8 mouse cellular contexts compared by ENCODE assay signal in genomic region chr2:32175051-32175466, GRCm38 (mm10). TPM values are rescaled to one million over a fixed set of nuclear protein-coding genes. Genes with fewer than 3 reads are reported as not detected.
A peak's percentile ranks its signal among the peaks of the same experiment; 100 is the strongest.
DNase-seq lines count a peak whose midpoint lies in the region; ATAC-seq lines count a peak whose summit lies in the region.

No protein-coding gene starts in this region.

- ATAC-seq in heart, embryonic 13.5 days (ENCODE audit: extremely low read depth, insufficient number of reproducible peaks, low FRiP score, low TSS enrichment) = no peak
- ATAC-seq in midbrain, embryonic 13.5 days = peak; percentile 69
- ATAC-seq in megakaryocyte-erythroid progenitor cell, adult 5-6 weeks (replicated peaks; ENCODE audit: low FRiP score, low TSS enrichment, poor library complexity, severe bottlenecking) = no peak

- no peaks in the 10 kb centered on the region for H3K27me3 ChIP-seq in heart, embryonic 10.5 days (ENCODE audit: insufficient read depth, poor library complexity, severe bottlenecking)
- no peaks in the 10 kb centered on the region for H3K27me3 ChIP-seq in heart, embryonic 13.5 days (replicated peaks)
- no peaks in the 10 kb centered on the region for H3K27me3 ChIP-seq in midbrain, embryonic 13.5 days

- peak overlapping the region; percentile 53 for H3K4me2 ChIP-seq in heart, embryonic 13.5 days
- H3K4me2 ChIP-seq in midbrain, embryonic 13.5 days (replicated peaks) = peak overlapping the region; percentile 51

- H3K9me3 ChIP-seq in heart, embryonic 10.5 days = no peaks in the 10 kb centered on the region
- H3K9me3 ChIP-seq in heart, embryonic 13.5 days = no peaks in the 10 kb centered on the region
- no peaks in the 10 kb centered on the region for H3K9me3 ChIP-seq in midbrain, embryonic 13.5 days

- peaks cover 85% of the 10 kb centered on the region for H3K4me1 ChIP-seq in heart, embryonic 10.5 days
- peaks cover 93% of the 10 kb centered on the region for H3K4me1 ChIP-seq in heart, embryonic 13.5 days
- peaks cover 86% of the 10 kb centered on the region for H3K4me1 ChIP-seq in midbrain, embryonic 13.5 days (replicated peaks)

- peak overlapping the region; percentile 73 for H3K9ac ChIP-seq in heart, embryonic 13.5 days
- peak overlapping the region; percentile 50 for H3K9ac ChIP-seq in midbrain, embryonic 13.5 days (replicated peaks)

- H3K4me3 ChIP-seq in heart, embryonic 10.5 days = peak overlapping the region; percentile 39; the same call in 1 of the 2 replicates
- H3K4me3 ChIP-seq in heart, embryonic 13.5 days = peak overlapping the region; percentile 3
- 0 out of 2 replicates have a peak overlapping the region, but pooled peaks have one; percentile 2 for H3K4me3 ChIP-seq in midbrain, embryonic 13.5 days (replicated peaks)

- peaks cover 4% of the 10 kb centered on the region for H3K36me3 ChIP-seq in heart, embryonic 10.5 days
- no peaks in the 10 kb centered on the region for H3K36me3 ChIP-seq in heart, embryonic 13.5 days
- H3K36me3 ChIP-seq in midbrain, embryonic 13.5 days = no peaks in the 10 kb centered on the region

- WGBS in heart, embryonic 10.5 days = 26% methylated on average over 7 of the region's 7 CpGs
- WGBS in heart, embryonic 13.5 days = 30% methylated on average over 7 of the region's 7 CpGs
- WGBS in midbrain, embryonic 13.5 days = 20% methylated on average over 7 of the region's 7 CpGs

- H3K27ac ChIP-seq in heart, embryonic 10.5 days = peak overlapping the region; percentile 86
- peak overlapping the region; percentile 96 for H3K27ac ChIP-seq in heart, embryonic 13.5 days (replicated peaks)
- peak overlapping the region; percentile 95 for H3K27ac ChIP-seq in midbrain, embryonic 13.5 days

- DNase-seq in heart, embryonic 10.5 days (ENCODE audit: low spot score) = no peak
- DNase-seq in heart, adult 9 months (ENCODE audit: low spot score in 2 of 2) = no peak
- DNase-seq in cerebellum, postnatal 10 days = peak; percentile 83 to 84
- peak; percentile 86 for DNase-seq in layer of hippocampus, adult 9-11 months
- peak; percentile 69 for DNase-seq in thymus, postnatal 14 days

RNA-seq across cellular contexts. Expression of gene Prrc2b, which starts 24.2 kb away (rescaled TPM):
- 44.1 and 54.6 TPM in 2 replicates for polyA plus RNA-seq in heart, embryonic 10.5 days (2016; fragmentation: Nextera tagmentation; extraction: Ambion mirVana)
- 24.5 and 25.1 TPM in 2 replicates for polyA plus RNA-seq in heart, embryonic 13.5 days (2015; fragmentation: Nextera tagmentation; extraction: Ambion mirVana)
- polyA plus RNA-seq in midbrain, embryonic 13.5 days (2015; fragmentation: Nextera tagmentation; extraction: Ambion mirVana) = 68.4 and 77.5 TPM in 2 replicates
- total RNA-seq in megakaryocyte-erythroid progenitor cell, adult 5-6 weeks (2014; fragmentation: Nextera tagmentation) = 58.3 and 63.5 TPM in 2 replicates
- total RNA-seq in megakaryocyte-erythroid progenitor cell, adult 5-6 weeks (2017) = 13.9 and 20.1 TPM in 2 replicates

Comparison
In these comparisons a context has a peak if more than half of its experiments do, and no peak if none do; other contexts are left out.
1. DNase-seq: peak in cerebellum, postnatal 10 days (2 of 2), layer of hippocampus, adult 9-11 months (single experiment) and thymus, postnatal 14 days (single experiment); none in heart, embryonic 10.5 days (single experiment) and heart, adult 9 months (0 of 2).
2. Peak in every context shown above with its lines, with median percentiles within 50 percentile points of each other: H3K27ac ChIP-seq and H3K4me3 ChIP-seq.